Mouse (Mus musculus) midbrain, embryonic 13.5 days (tissue): ENCODE results near the gene Atad1. TPM values are rescaled to one million over a fixed set of nuclear protein-coding genes. Genes with fewer than 3 reads are reported as not detected.

Experiments
- ATAC-seq: fragments of 200-750 bp; cut with Nextera tagmentation; 2 replicates; pipeline ENCODE4 v1.8.0; 2017; ENCODE audit warnings: mild to moderate bottlenecking, moderate TSS enrichment, moderate library complexity
- H3K27ac ChIP-seq: fragments of 300-500 bp; sonication (generic); 2 replicates; pipeline ENCODE4 v1.5.1; 2015; ENCODE audit warnings: inconsistent platforms, mild to moderate bottlenecking, moderate library complexity
- H3K27me3 ChIP-seq: fragments of 300-500 bp; sonication (generic); 2 replicates; pipeline ENCODE4 v1.6.1; 2015; ENCODE audit warnings: mild to moderate bottlenecking, inconsistent platforms
- H3K36me3 ChIP-seq: fragments of 300-500 bp; sonication (generic); 2 replicates; pipeline ENCODE4 v1.6.1; 2015; ENCODE audit warnings: mild to moderate bottlenecking, inconsistent platforms
- H3K4me1 ChIP-seq: fragments of 300-500 bp; sonication (generic); replicated peaks from 2 replicates; pipeline ENCODE4 v1.6.1; 2015; ENCODE audit warnings: inconsistent platforms
- H3K4me2 ChIP-seq: fragments of 300-500 bp; sonication (generic); replicated peaks from 2 replicates; pipeline ENCODE4 v1.6.1; 2015; ENCODE audit warnings: moderate library complexity, mild to moderate bottlenecking, inconsistent platforms
- H3K4me3 ChIP-seq: fragments of 300-500 bp; sonication (generic); replicated peaks from 2 replicates; pipeline ENCODE4 v1.5.1; 2015; ENCODE audit warnings: mild to moderate bottlenecking, inconsistent platforms
- H3K9ac ChIP-seq: fragments of 300-500 bp; sonication (generic); replicated peaks from 2 replicates; pipeline ENCODE4 v1.6.1; 2015; ENCODE audit warnings: mild to moderate bottlenecking, inconsistent platforms
- H3K9me3 ChIP-seq: fragments of 300-500 bp; sonication (generic); 2 replicates; pipeline ENCODE4 v1.6.1; 2016; ENCODE audit warnings: mild to moderate bottlenecking, inconsistent platforms
- WGBS: fragments of 180-500 bp; shearing (Covaris S2); methylation state at CpG from one replicate; pipeline ENCODE4 v1.1.7; 2015; 5-methylcytosine and 5-hydroxymethylcytosine counted together
- polyA plus RNA-seq: library from polyadenylated mRNA; unstranded; fragments of >200 nt; fragmentation: Nextera tagmentation; extraction: Ambion mirVana; gene quantifications from 2 replicates; pipeline ENCODE4 v1.2.1, GENCODE M21; 2015

Gene Atad1
- polyA plus RNA-seq, 1 experiment from 2014 or later = 115 TPM

- H3K36me3 ChIP-seq = no peaks in the 10 kb centered on the region
- peak overlapping the region; percentile 26 for H3K4me2 ChIP-seq
- ATAC-seq = 0 out of 2 replicates have a peak, but pooled peaks have one; percentile 24
- H3K9me3 ChIP-seq = no peaks in the 10 kb centered on the region
- no peak overlapping the region for H3K9ac ChIP-seq
- no peak overlapping the region for H3K4me3 ChIP-seq
- H3K27me3 ChIP-seq = no peaks in the 10 kb centered on the region
- 65% methylated on average over 16 of the region's 16 CpGs for WGBS
- H3K27ac ChIP-seq = no peak overlapping the region
- H3K4me1 ChIP-seq = peaks cover 14% of the 10 kb centered on the region
Measured at GRCm38 (mm10) chr19:32637357-32638275, 102.0 kb downstream of the Atad1 start.

GRCm38 (mm10) chr19:32634916-32635315 is 104.7 kb downstream of the Atad1 start:
- Histone ChIP-seq H3K4me1 (peaks cover 14% of the 10 kb centered on the region), H3K9me3 (no peaks in the 10 kb centered on the region), H3K4me3 (no peak overlapping the region), H3K36me3 (no peaks in the 10 kb centered on the region), H3K4me2 (no peak overlapping the region), H3K27me3 (no peaks in the 10 kb centered on the region), H3K27ac (no peak overlapping the region), H3K9ac (no peak overlapping the region)
- 61% methylated on average over 8 of the region's 8 CpGs for WGBS
- no peak for ATAC-seq

GRCm38 (mm10) chr19:32628572-32629132 is 110.9 kb downstream of the Atad1 start:
- H3K9ac ChIP-seq = no peak overlapping the region
- 82% methylated on average over 7 of the region's 7 CpGs for WGBS
- no peaks in the 10 kb centered on the region for H3K36me3 ChIP-seq
- no peaks in the 10 kb centered on the region for H3K9me3 ChIP-seq
- H3K27me3 ChIP-seq = no peaks in the 10 kb centered on the region
- no peaks in the 10 kb centered on the region for H3K4me1 ChIP-seq
- H3K4me2 ChIP-seq = no peak overlapping the region
- no peak for ATAC-seq
- no peak overlapping the region for H3K27ac ChIP-seq
- no peak overlapping the region for H3K4me3 ChIP-seq

GRCm38 (mm10) chr19:32627631-32628030 is 112.0 kb downstream of the Atad1 start:
- no peak overlapping the region for H3K9ac ChIP-seq
- no peak overlapping the region for H3K4me3 ChIP-seq
- no peaks in the 10 kb centered on the region for H3K4me1 ChIP-seq
- WGBS = 83% methylated on average over 4 of the region's 4 CpGs
- H3K9me3 ChIP-seq = no peaks in the 10 kb centered on the region
- no peak overlapping the region for H3K27ac ChIP-seq
- no peaks in the 10 kb centered on the region for H3K36me3 ChIP-seq
- no peak for ATAC-seq
- no peaks in the 10 kb centered on the region for H3K27me3 ChIP-seq
- H3K4me2 ChIP-seq = no peak overlapping the region

- Histone ChIP-seq H3K36me3 (no peaks in the 10 kb centered on the region), H3K4me3 (no peak overlapping the region), H3K9me3 (no peaks in the 10 kb centered on the region), H3K9ac (no peak overlapping the region), H3K4me1 (no peaks in the 10 kb centered on the region), H3K27me3 (no peaks in the 10 kb centered on the region), H3K4me2 (no peak overlapping the region), H3K27ac (no peak overlapping the region)
- ATAC-seq = no peak
- WGBS = 68% methylated on average over 13 of the region's 13 CpGs
Measured at GRCm38 (mm10) chr19:32626768-32627331, 112.7 kb downstream of the Atad1 start.

GRCm38 (mm10) chr19:32622142-32622541 is 117.4 kb downstream of the Atad1 start:
- Histone ChIP-seq H3K27ac (no peak overlapping the region), H3K4me3 (no peak overlapping the region), H3K27me3 (no peaks in the 10 kb centered on the region), H3K9me3 (no peaks in the 10 kb centered on the region), H3K36me3 (no peaks in the 10 kb centered on the region), H3K4me2 (no peak overlapping the region), H3K4me1 (no peaks in the 10 kb centered on the region), H3K9ac (no peak overlapping the region)
- WGBS = 86% methylated on average over 3 of the region's 3 CpGs
- ATAC-seq = no peak

Other genes with a start within 250 kb of the Atad1 start
- 0.39 and 0.41 TPM in 2 replicates for gene Papss2, start 144.0 kb downstream of the Atad1 start, polyA plus RNA-seq
- gene Pten, start 17.7 kb upstream of the Atad1 start, polyA plus RNA-seq = 11.1 and 11.7 TPM in 2 replicates